Comparison of ENCODE assay signal across 8 mouse cellular contexts in genomic region chr8:122234055-122234454, GRCm38 (mm10). TPM values are rescaled to one million over a fixed set of nuclear protein-coding genes. Genes with fewer than 3 reads are reported as not detected.
DNase-seq lines count a peak whose midpoint lies in the region; ATAC-seq lines count a peak whose summit lies in the region.

No protein-coding gene starts in this region.

- ATAC-seq in midbrain, embryonic 11.5 days (ENCODE audit: low FRiP score): no peak
- ATAC-seq in midbrain, embryonic 15.5 days (replicated peaks): no peak
- ATAC-seq in kidney, embryonic 16.5 days (ENCODE audit: low FRiP score, low TSS enrichment): peak; percentile 17; the same call in 1 of the 2 replicates
- no peak for ATAC-seq in forebrain, embryonic 15.5 days (replicated peaks)

- WGBS in midbrain, embryonic 11.5 days: 35% methylated on average over 11 of the region's 11 CpGs
- 34% methylated on average over 11 of the region's 11 CpGs for WGBS in midbrain, embryonic 15.5 days
- 37% methylated on average over 11 of the region's 11 CpGs for WGBS in kidney, embryonic 16.5 days
- 37% methylated on average over 11 of the region's 11 CpGs for WGBS in forebrain, embryonic 15.5 days

- H3K9me3 ChIP-seq in midbrain, embryonic 11.5 days (ENCODE audit: control insufficient read depth, low read length): no peaks in the 10 kb centered on the region
- no peaks in the 10 kb centered on the region for H3K9me3 ChIP-seq in midbrain, embryonic 15.5 days
- H3K9me3 ChIP-seq in kidney, embryonic 16.5 days (ENCODE audit: low read length): no peaks in the 10 kb centered on the region
- no peaks in the 10 kb centered on the region for H3K9me3 ChIP-seq in forebrain, embryonic 15.5 days

- no peak overlapping the region for H3K27ac ChIP-seq in midbrain, embryonic 11.5 days (ENCODE audit: low read depth, low read length)
- no peak overlapping the region for H3K27ac ChIP-seq in midbrain, embryonic 15.5 days
- no peak overlapping the region for H3K27ac ChIP-seq in kidney, embryonic 16.5 days (ENCODE audit: low read length)
- H3K27ac ChIP-seq in forebrain, embryonic 15.5 days (replicated peaks): no peak overlapping the region

- H3K4me1 ChIP-seq in midbrain, embryonic 11.5 days (ENCODE audit: control insufficient read depth, insufficient read depth, low read length): peaks cover 14% of the 10 kb centered on the region
- peaks cover 17% of the 10 kb centered on the region for H3K4me1 ChIP-seq in midbrain, embryonic 15.5 days
- peaks cover 15% of the 10 kb centered on the region; the same call in 1 of the 2 replicates for H3K4me1 ChIP-seq in kidney, embryonic 16.5 days (ENCODE audit: insufficient read depth, low read length)
- peaks cover 15% of the 10 kb centered on the region for H3K4me1 ChIP-seq in forebrain, embryonic 15.5 days

- H3K36me3 ChIP-seq in midbrain, embryonic 11.5 days (ENCODE audit: control insufficient read depth, insufficient read depth, low read length): no peaks in the 10 kb centered on the region
- H3K36me3 ChIP-seq in midbrain, embryonic 15.5 days (replicated peaks): no peaks in the 10 kb centered on the region
- H3K36me3 ChIP-seq in kidney, embryonic 16.5 days (ENCODE audit: insufficient read depth, low read length): no peaks in the 10 kb centered on the region
- H3K36me3 ChIP-seq in forebrain, embryonic 15.5 days: no peaks in the 10 kb centered on the region

- H3K9ac ChIP-seq in midbrain, embryonic 11.5 days (ENCODE audit: low read length): no peak overlapping the region
- H3K9ac ChIP-seq in midbrain, embryonic 15.5 days: no peak overlapping the region
- no peak overlapping the region for H3K9ac ChIP-seq in kidney, embryonic 16.5 days (replicated peaks; ENCODE audit: low read length)
- no peak overlapping the region for H3K9ac ChIP-seq in forebrain, embryonic 15.5 days (replicated peaks)

- no peak overlapping the region for H3K4me2 ChIP-seq in midbrain, embryonic 11.5 days
- no peak overlapping the region for H3K4me2 ChIP-seq in midbrain, embryonic 15.5 days
- H3K4me2 ChIP-seq in kidney, embryonic 16.5 days (replicated peaks; ENCODE audit: low read depth, low read length): no peak overlapping the region
- no peak overlapping the region for H3K4me2 ChIP-seq in forebrain, embryonic 15.5 days (replicated peaks)

- no peak overlapping the region for H3K4me3 ChIP-seq in midbrain, embryonic 11.5 days (ENCODE audit: low read depth, low read length)
- H3K4me3 ChIP-seq in midbrain, embryonic 15.5 days: no peak overlapping the region
- no peak overlapping the region for H3K4me3 ChIP-seq in kidney, embryonic 16.5 days (ENCODE audit: low read length)
- no peak overlapping the region for H3K4me3 ChIP-seq in forebrain, embryonic 15.5 days

- peaks cover 24% of the 10 kb centered on the region for H3K27me3 ChIP-seq in midbrain, embryonic 11.5 days (ENCODE audit: control insufficient read depth, insufficient read depth, low read length)
- H3K27me3 ChIP-seq in midbrain, embryonic 15.5 days (replicated peaks): peaks cover 21% of the 10 kb centered on the region
- H3K27me3 ChIP-seq in kidney, embryonic 16.5 days (ENCODE audit: insufficient read depth, low read length): peaks cover 17% of the 10 kb centered on the region
- H3K27me3 ChIP-seq in forebrain, embryonic 15.5 days: peaks cover 30% of the 10 kb centered on the region

- peak; percentile 85 for DNase-seq in midbrain, embryonic 11.5 days (ENCODE audit: low spot score, missing footprints)
- DNase-seq in cerebellum, adult 11-12 months: peak; percentile 64
- DNase-seq in gastrocnemius, postnatal 25 days: peak; percentile 90
- peak; percentile 58 for DNase-seq in lung, postnatal 25 days (ENCODE audit: low spot score)
- no peak for DNase-seq in spleen, adult 18-20 months

RNA-seq across cellular contexts. Expression of gene Zfpm1, which starts 47.9 kb away (rescaled TPM):
- polyA plus RNA-seq in midbrain, embryonic 11.5 days (2014; fragmentation: Nextera tagmentation; extraction: Ambion mirVana): 1.6 and 1.8 TPM in 2 replicates
- 1.5 and 1.8 TPM in 2 replicates for polyA plus RNA-seq in midbrain, embryonic 15.5 days (2015; fragmentation: Nextera tagmentation; extraction: Ambion mirVana)
- total RNA-seq in gastrocnemius, postnatal 25 days (2021): 1 to 10 TPM; 8.5 to 8.8 TPM
- 1.5 and 1.6 TPM in 2 replicates for polyA plus RNA-seq in kidney, embryonic 16.5 days (2015; fragmentation: Nextera tagmentation; extraction: Ambion mirVana)
- 0.89 and 0.92 TPM in 2 replicates for polyA plus RNA-seq in forebrain, embryonic 15.5 days (2015; fragmentation: Nextera tagmentation; extraction: Ambion mirVana)

Comparison
In these comparisons a context has a peak if more than half of its experiments do, and no peak if none do; other contexts are left out.
1. DNase-seq: peak in midbrain, embryonic 11.5 days (single experiment), cerebellum, adult 11-12 months (single experiment), gastrocnemius, postnatal 25 days (single experiment) and lung, postnatal 25 days (single experiment); none in spleen, adult 18-20 months (0 of 2).